Mouse (Mus musculus): Measurements from ENCODE around the gene Wdr27. TPM values are rescaled to one million over a fixed set of nuclear protein-coding genes. Genes with fewer than 3 reads are reported as not detected.

Wdr27 gene
- total RNA-seq, 2 experiments from 2014 or later, result 2.4 to 3.8 TPM

DNA sequence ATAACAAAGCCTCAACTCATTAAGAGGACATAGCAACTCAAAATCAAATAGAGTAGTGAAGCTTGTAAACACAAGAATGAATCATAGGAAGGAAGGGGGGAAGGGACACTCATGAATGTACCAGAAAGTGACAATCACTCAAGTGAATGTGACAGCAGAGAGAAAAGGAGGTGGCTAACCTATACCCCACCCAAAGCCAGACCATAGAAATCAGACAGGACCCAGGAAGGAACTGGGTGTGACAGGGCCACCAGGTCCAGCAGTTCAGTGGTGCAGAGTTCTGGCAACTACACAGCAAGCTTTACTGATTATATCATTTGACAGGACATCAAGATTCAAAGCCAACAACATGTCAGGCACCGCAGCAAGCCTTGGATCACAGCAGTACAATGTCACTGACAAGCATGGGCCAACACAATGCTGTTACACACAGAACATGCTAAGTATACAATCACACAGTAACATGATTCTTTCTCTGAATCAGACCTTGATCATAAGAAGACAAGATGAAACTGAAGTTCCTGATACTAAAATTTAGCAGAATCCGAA, 68.2 kb downstream of the Wdr27 start:
- ATAC-seq (replicated peaks; ENCODE audit: low FRiP score, low TSS enrichment, poor library complexity, severe bottlenecking), result no peak

GRCm38 (mm10) chr17:14860220-14860619, 82.7 kb downstream of the Wdr27 start:
- ATAC-seq (replicated peaks; ENCODE audit: low FRiP score, low TSS enrichment, poor library complexity, severe bottlenecking), result no peak

DNA sequence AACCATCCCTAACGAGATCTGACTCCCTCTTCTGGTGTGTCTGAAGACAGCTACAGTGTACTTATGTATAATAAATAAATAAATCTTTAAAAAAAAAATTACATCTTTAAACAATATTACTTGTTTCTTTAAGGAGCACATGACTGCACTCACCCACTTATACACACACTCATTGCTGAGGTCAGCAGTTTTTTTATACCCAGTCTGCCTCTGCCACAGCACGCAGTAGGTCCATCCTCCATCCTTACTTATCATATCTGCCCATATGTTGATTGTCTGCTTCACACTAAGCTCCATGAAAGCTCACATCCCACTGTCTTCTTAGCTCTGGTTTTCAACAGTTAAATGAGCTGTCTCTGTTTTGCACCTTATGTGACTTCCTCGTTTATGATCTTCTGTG, 95.2 kb downstream of the Wdr27 start:
- no peak for ATAC-seq (replicated peaks; ENCODE audit: low FRiP score, low TSS enrichment, poor library complexity, severe bottlenecking)

- no peak for ATAC-seq (replicated peaks; ENCODE audit: low FRiP score, low TSS enrichment, poor library complexity, severe bottlenecking)
Measured at GRCm38 (mm10) chr17:14846880-14847279, 96.1 kb downstream of the Wdr27 start.

- no peak for ATAC-seq (replicated peaks; ENCODE audit: low FRiP score, low TSS enrichment, poor library complexity, severe bottlenecking)
Measured at GRCm38 (mm10) chr17:14826715-14827295, 116.2 kb downstream of the Wdr27 start.

- ATAC-seq (replicated peaks; ENCODE audit: low FRiP score, low TSS enrichment, poor library complexity, severe bottlenecking), result no peak
Measured at GRCm38 (mm10) chr17:14824938-14825337, 118.0 kb downstream of the Wdr27 start.

- no peak for ATAC-seq (replicated peaks; ENCODE audit: low FRiP score, low TSS enrichment, poor library complexity, severe bottlenecking)
Measured at GRCm38 (mm10) chr17:14817975-14818374, 125.0 kb downstream of the Wdr27 start.

DNA sequence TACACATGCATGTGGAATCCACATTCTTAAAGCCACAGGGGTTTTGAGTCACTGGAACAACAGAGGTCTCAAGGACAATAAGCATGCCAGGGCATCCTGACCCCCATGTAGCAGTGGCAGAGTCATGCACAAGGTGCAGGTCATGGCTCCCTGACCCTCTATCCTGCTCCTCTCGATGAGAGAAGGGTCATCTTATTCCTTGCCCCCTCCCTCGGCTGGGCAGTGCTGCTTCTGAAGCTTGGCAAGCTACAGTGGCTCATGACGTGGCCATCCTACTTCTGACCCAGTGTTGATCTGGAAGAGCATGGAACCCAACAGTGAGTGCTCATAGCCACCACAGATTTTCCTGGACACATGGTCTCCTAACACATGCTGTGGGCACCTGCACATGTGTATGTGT, 126.9 kb downstream of the Wdr27 start:
- ATAC-seq (replicated peaks; ENCODE audit: low FRiP score, low TSS enrichment, poor library complexity, severe bottlenecking), result no peak

GRCm38 (mm10) chr17:14815304-14815703, 127.7 kb downstream of the Wdr27 start:
- no peak for ATAC-seq (replicated peaks; ENCODE audit: low FRiP score, low TSS enrichment, poor library complexity, severe bottlenecking)

DNA sequence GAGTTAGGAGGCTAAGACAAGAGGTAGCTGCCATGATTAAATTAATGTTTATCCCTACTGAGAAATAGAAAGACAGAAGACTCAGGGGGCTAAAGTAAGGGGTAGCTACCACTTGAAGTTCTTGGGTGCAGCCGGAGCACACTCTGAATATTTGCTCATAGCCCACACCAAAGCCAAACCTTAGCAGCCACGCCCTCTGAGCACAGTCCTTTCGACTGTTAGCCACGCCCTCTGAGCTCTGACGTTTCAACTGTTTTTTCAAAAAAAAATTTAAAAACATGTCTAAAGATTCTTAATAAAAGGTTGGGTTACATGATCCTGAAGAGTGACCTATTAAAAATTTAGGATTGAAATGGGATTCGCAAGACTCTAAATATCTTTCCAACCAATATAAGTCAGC, 130.3 kb downstream of the Wdr27 start:
- ATAC-seq (replicated peaks; ENCODE audit: low FRiP score, low TSS enrichment, poor library complexity, severe bottlenecking), result no peak

- ATAC-seq (replicated peaks; ENCODE audit: low FRiP score, low TSS enrichment, poor library complexity, severe bottlenecking), result no peak
Measured at GRCm38 (mm10) chr17:14812033-14812432, 130.9 kb downstream of the Wdr27 start.

DNA sequence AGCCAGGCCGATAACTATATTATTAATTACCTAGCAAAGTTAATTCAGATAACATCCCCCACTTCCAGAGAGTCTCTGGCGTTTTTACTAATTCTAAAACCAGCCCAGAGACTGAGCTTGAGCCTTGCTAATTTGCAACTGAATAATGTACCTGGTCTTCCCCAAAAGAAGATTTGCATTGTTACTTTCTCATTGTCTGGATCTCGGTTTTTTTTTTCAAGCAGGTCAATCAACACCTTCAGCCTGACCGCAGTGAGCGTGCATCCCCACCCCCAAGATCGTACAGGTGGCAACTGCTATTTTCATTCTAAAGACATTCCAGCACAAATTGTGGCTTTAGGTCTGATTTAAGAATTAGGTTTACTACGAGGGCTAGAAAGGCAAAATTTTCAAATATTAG, 136.2 kb downstream of the Wdr27 start:
- ATAC-seq (replicated peaks; ENCODE audit: low FRiP score, low TSS enrichment, poor library complexity, severe bottlenecking), result no peak

GRCm38 (mm10) chr17:14799243-14799642, 143.7 kb downstream of the Wdr27 start:
- ATAC-seq (replicated peaks; ENCODE audit: low FRiP score, low TSS enrichment, poor library complexity, severe bottlenecking), result no peak

- no peak for ATAC-seq (replicated peaks; ENCODE audit: low FRiP score, low TSS enrichment, poor library complexity, severe bottlenecking)
Measured at GRCm38 (mm10) chr17:14795074-14795473, 147.9 kb downstream of the Wdr27 start.

DNA sequence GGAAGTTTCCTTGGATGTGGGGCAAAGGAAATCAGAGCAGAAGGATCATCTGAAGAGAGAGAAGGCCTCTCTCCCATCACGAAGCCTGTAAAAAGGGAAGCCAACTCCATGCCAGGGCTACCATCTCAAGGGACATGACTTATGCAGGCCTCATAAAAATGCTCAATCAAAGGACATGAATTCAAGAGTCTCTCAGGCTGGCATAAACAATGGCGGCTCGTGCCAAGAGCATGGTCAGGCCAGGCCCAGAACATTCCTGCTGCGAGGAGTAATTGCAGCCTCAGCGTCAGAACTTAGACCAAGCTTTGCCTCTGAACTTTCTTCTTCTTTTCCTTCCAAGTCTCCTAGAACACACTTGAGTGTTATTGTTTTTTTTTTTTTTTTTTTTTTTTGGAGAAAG, 163.6 kb downstream of the Wdr27 start:
- ATAC-seq (replicated peaks; ENCODE audit: low FRiP score, low TSS enrichment, poor library complexity, severe bottlenecking), result no peak

GRCm38 (mm10) chr17:14771339-14771738, 171.6 kb downstream of the Wdr27 start:
- no peak for ATAC-seq (replicated peaks; ENCODE audit: low FRiP score, low TSS enrichment, poor library complexity, severe bottlenecking)

DNA sequence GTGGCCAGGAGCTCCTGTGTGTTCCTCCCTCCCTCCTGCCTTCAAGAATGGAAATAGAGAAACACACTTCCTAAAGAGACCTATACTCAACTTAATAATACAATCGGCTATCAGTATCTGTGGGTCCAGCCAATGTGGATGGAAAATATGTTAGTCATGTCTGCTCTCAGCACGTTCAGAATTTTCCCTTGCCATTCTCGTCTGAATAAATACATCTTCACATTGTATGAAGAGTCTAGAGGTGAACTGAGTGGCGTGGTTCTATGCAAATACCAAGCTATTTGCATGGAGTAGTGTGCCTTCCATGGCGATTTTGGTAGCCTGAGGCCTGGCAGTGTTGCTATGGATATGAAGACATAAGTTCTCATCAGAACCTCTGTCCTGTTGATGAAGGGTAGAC, 172.6 kb downstream of the Wdr27 start:
- no peak for ATAC-seq (replicated peaks; ENCODE audit: low FRiP score, low TSS enrichment, poor library complexity, severe bottlenecking)

Other genes starting within 250 kb of the Wdr27 start
- 0.22 TPM in 1 of 2 replicates, not detected in the other for gene Thbs2, start 248.9 kb downstream of the Wdr27 start, total RNA-seq (2014; fragmentation: Nextera tagmentation)
- gene Thbs2, start 248.9 kb downstream of the Wdr27 start, total RNA-seq (2017), result 0.09 TPM in 1 of 2 replicates, not detected in the other
- gene 1600012H06Rik, start within 50 bp of the Wdr27 start, total RNA-seq (2014; fragmentation: Nextera tagmentation), result 8.3 and 9.3 TPM in 2 replicates
- gene 1600012H06Rik, start within 50 bp of the Wdr27 start, total RNA-seq (2017), result 4.6 and 6.7 TPM in 2 replicates
- gene Phf10, start 18.1 kb upstream of the Wdr27 start, total RNA-seq (2014; fragmentation: Nextera tagmentation), result 281 and 343 TPM in 2 replicates
- 157 and 214 TPM in 2 replicates for gene Phf10, start 18.1 kb upstream of the Wdr27 start, total RNA-seq (2017)
- gene 9030025P20Rik, start 35.3 kb upstream of the Wdr27 start, total RNA-seq (2014; fragmentation: Nextera tagmentation), result 5.9 and 11.4 TPM in 2 replicates
- 2.2 and 3.9 TPM in 2 replicates for gene 9030025P20Rik, start 35.3 kb upstream of the Wdr27 start, total RNA-seq (2017)
- 0.96 and 11.1 TPM in 2 replicates for gene Gm3417, start 35.6 kb upstream of the Wdr27 start, total RNA-seq (2014; fragmentation: Nextera tagmentation)
- 6.2 TPM in 1 of 2 replicates, not detected in the other for gene Gm3417, start 35.6 kb upstream of the Wdr27 start, total RNA-seq (2017)
- gene Gm3435, start 67.0 kb upstream of the Wdr27 start, total RNA-seq (2014; fragmentation: Nextera tagmentation), result 1.1 and 14.5 TPM in 2 replicates
- gene Gm3435, start 67.0 kb upstream of the Wdr27 start, total RNA-seq (2017), result 5.1 and 7.2 TPM in 2 replicates
- 96.5 and 117 TPM in 2 replicates for gene Ermard, start 98.0 kb upstream of the Wdr27 start, total RNA-seq (2014; fragmentation: Nextera tagmentation)
- 26.7 and 35.7 TPM in 2 replicates for gene Ermard, start 98.0 kb upstream of the Wdr27 start, total RNA-seq (2017)
- 6.5 and 7.7 TPM in 2 replicates for gene Tcte3, start 98.3 kb upstream of the Wdr27 start, total RNA-seq (2014; fragmentation: Nextera tagmentation)
- gene Tcte3, start 98.3 kb upstream of the Wdr27 start, total RNA-seq (2017), result 3.3 TPM in 1 of 2 replicates, not detected in the other
- gene Gm3448, start 98.4 kb upstream of the Wdr27 start, total RNA-seq (2014; fragmentation: Nextera tagmentation), result 4.2 and 7.4 TPM in 2 replicates
- gene Gm3448, start 98.4 kb upstream of the Wdr27 start, total RNA-seq (2017), result 10.1 and 11.8 TPM in 2 replicates